Mouse (Mus musculus) 3134 (cell line): Measurements from ENCODE around the gene Pgrmc2.
A peak's percentile ranks its signal among the peaks of the same experiment; 100 is the strongest.

ENCODE experiments used
- DNase-seq: peaks from one replicate; pipeline ENCODE4 v3.0.0-alpha.2; 2011; ENCODE audit warnings: low spot score; ENCODE audit not compliant: insufficient read length; ENCODE audit errors: extremely low read depth

The Pgrmc2 gene

GRCm38 (mm10) chr3:41082885-41083789 lies at the start of gene Pgrmc2:
Pgrmc2 (minus strand) TSS chr3:41083046.
- DNase-seq, result peak; percentile 100

GRCm38 (mm10) chr3:41124000-41124294 lies 41.1 kb upstream of the Pgrmc2 start:
- DNase-seq, result no peak

GRCm38 (mm10) chr3:41123190-41123999 lies 40.5 kb upstream of the Pgrmc2 start:
- DNase-seq, result no peak

- no peak for DNase-seq
Measured at GRCm38 (mm10) chr3:41118173-41118572, 35.3 kb upstream of the Pgrmc2 start.

- DNase-seq, result no peak
Measured at GRCm38 (mm10) chr3:41117447-41117846, 34.6 kb upstream of the Pgrmc2 start.

- no peak for DNase-seq
Measured at GRCm38 (mm10) chr3:41113186-41113585, 30.3 kb upstream of the Pgrmc2 start.

GRCm38 (mm10) chr3:41108306-41108785 lies 25.5 kb upstream of the Pgrmc2 start:
- no peak for DNase-seq

- no peak for DNase-seq
Measured at GRCm38 (mm10) chr3:41107600-41108305, 24.9 kb upstream of the Pgrmc2 start.

- DNase-seq, result no peak
Measured at GRCm38 (mm10) chr3:41101905-41102304, 19.1 kb upstream of the Pgrmc2 start.

- no peak for DNase-seq
Measured at GRCm38 (mm10) chr3:41100157-41100556, 17.3 kb upstream of the Pgrmc2 start.

- no peak for DNase-seq
Measured at GRCm38 (mm10) chr3:41099672-41100071, 16.8 kb upstream of the Pgrmc2 start.

GRCm38 (mm10) chr3:41093210-41093609 lies 10.4 kb upstream of the Pgrmc2 start:
- no peak for DNase-seq

GRCm38 (mm10) chr3:41092311-41092710 lies 9.5 kb upstream of the Pgrmc2 start:
- no peak for DNase-seq

- DNase-seq, result no peak
Measured at GRCm38 (mm10) chr3:41090839-41091238, 8.0 kb upstream of the Pgrmc2 start.

GRCm38 (mm10) chr3:41087071-41087470 lies 4.2 kb upstream of the Pgrmc2 start:
- no peak for DNase-seq

GRCm38 (mm10) chr3:41084421-41084820 lies 1.6 kb upstream of the Pgrmc2 start:
- DNase-seq, result no peak

- no peak for DNase-seq
Measured at GRCm38 (mm10) chr3:41083790-41084112, 905 bp upstream of the Pgrmc2 start.

- DNase-seq, result no peak
Measured at GRCm38 (mm10) chr3:41082520-41082884, 344 bp downstream of the Pgrmc2 start.

GRCm38 (mm10) chr3:41081474-41082301 lies 1.2 kb downstream of the Pgrmc2 start:
- DNase-seq, result peak; percentile 48

- DNase-seq, result no peak
Measured at GRCm38 (mm10) chr3:41080724-41081123, 2.1 kb downstream of the Pgrmc2 start.
